Mouse (Mus musculus): ENCODE measurements at regions not wholly inside any gene's neighbourhood (a gene's known extent, or its start where the extent isn't known, plus 50 kb on each side); places are given as distances from the start of the nearest gene placed in this dataset.

DNA sequence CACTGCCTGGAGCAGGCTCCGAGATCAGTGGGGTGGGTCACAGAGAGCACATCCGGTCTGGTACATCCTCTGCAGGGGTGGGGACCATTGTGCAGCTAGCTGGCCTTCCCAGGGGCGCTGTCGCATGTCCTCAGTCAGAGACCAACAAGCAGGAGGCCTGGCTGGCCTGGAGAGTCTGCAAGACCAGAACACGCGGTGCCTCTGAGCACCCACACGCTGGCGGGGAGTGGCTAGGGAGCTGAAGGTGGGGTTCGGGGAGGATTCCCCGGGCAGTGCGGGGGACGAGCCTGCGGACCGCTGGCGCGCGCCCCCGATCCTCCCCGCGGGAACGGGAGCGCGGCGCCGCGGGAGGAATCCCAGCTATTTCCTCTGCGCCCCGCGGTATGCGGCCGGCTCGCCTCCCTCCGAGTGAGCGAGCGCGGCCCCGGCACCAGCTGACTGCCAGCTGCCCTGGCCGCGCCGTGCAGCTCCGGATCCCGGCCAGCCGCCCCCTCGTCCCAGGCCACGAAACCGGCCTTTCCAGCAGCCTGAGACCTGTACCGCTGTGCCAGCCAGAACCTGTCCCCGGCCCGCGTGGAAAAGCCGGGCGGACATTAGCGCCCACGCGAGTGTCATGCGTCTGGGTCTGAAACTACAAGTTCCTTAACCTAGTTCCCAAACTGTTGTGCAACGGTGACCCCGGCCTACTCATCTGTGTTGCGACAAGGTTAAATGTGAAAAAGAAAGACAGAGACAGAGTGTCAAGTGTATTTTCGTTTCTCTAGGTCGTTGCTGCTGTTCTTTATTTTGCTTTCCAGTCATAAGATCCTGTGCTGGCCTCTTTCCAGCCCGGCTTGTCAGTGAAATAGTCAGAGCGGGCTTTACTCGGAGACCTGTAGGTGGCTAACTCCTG is 61.2 kb downstream of the Pkdcc start:
- DNase-seq (ENCODE audit: low spot score in 2 of 2), result peak in 1 of 2 experiments; percentile 40

DNA sequence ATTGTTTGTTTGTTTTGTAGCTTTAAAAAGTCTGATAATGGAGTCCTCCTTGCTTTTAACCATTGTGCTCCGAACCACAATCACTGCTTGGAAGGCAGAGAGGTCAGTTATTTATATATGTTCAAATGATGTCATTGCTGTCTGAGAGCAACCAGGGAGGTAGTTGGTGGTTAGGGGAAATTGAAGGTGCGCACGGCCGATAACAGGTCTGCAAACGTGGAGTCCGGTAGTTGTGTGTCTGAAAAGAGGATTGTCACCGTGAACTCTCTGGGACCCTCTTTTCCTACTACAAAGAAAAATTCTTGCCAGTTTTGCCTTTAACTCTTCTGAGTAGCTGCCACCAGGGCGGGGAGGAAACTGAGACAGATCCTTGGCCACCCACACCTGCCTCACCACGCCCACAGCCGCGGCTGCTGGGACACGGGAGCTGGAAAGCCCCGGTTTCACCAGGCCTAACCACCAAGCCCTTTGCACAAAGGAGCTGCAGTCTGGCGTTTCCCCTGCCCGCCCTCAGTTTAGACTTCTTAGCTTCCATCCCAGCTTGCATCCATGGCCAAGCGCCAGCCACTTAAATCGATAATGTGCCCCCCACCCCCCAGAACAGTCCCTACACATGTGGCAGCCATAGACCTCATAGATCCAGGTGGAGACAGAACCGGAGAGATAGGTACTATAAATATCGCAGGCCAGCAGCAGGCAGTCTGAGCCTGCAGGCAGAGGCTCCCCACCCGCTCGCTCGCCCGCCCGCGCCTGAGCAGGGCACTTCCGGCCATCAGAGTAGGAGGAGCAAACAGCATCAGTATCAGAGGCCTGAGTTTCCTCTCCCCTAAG is 62.2 kb downstream of the Pkdcc start:
- peak; percentile 73 to 76 for DNase-seq (ENCODE audit: low spot score in 2 of 2)

- peak; percentile 25 to 34 for DNase-seq (ENCODE audit: low spot score in 2 of 2)
These were observed 63.1 kb downstream of the Pkdcc start for GRCm38 (mm10) chr17:83277948-83278924.

- no peak for DNase-seq (ENCODE audit: low spot score in 2 of 2)
These were observed 67.4 kb upstream of the Eml4 start for GRCm38 (mm10) chr17:83283328-83283727.

- no peak for DNase-seq (ENCODE audit: low spot score in 2 of 2)
These were observed 63.2 kb upstream of the Eml4 start for GRCm38 (mm10) chr17:83287381-83288142.

- no peak for DNase-seq (ENCODE audit: low spot score in 2 of 2)
These were observed 62.6 kb upstream of the Eml4 start for GRCm38 (mm10) chr17:83288143-83288492.

DNA sequence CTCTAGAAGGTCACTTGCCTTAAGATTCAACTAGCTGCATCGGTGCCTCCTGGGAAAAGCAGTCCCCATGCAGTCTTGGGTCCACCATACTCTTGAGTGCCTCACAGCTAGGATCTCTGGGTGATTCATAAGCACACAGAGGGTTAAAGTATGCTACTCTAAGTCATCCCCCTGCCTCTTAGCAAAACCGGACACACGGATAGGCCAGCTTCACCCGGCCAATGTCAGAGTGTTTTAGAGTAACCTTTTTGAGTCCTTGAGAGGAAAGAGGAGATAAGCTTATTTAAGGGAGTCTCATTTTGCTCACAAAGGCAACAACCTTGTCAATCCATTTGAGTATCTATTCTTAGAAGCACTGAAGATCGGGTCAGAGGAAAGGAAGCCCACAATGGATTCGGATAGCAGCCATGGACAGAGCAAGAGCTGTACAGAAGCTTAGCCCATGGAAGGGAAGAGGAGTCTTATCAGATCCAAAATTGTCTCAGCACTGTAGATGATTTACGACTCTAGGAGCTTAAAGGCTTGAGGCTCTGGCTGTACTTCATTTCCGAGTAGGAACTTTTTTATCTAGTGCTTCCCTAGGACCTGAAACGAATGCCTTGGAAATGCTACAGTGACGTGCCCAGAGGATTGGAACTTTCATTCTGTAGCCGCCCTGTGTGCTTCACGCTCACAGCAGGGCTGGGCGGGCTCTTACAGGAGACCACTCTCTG is 55.0 kb upstream of the Eml4 start:
- DNase-seq (ENCODE audit: low spot score in 2 of 2), result no peak

- DNase-seq (ENCODE audit: low spot score in 2 of 2), result no peak
These were observed 53.2 kb upstream of the Eml4 start for GRCm38 (mm10) chr17:83297379-83298121.

Measured in thymus, postnatal 10 days (tissue).